Mouse (Mus musculus) frontal cortex, postnatal 36 days (tissue): Measurements from ENCODE around the gene Dlg2.

ENCODE experiments used
- DNase-seq, 2 experiments: peaks; one replicate each; pipeline ENCODE4 v3.0.0; 2022; ENCODE audit warnings: low spot score in 2 of 2

Dlg2 gene

GRCm38 (mm10) chr7:91262031-91262951 is 785.8 kb downstream of the Dlg2 start:
- DNase-seq, result peak; percentile 60 to 61

- DNase-seq, result peak in 1 of 2 experiments; percentile 33
These were observed 786.5 kb downstream of the Dlg2 start for GRCm38 (mm10) chr7:91262998-91263397.

- no peak for DNase-seq
These were observed 791.3 kb downstream of the Dlg2 start for GRCm38 (mm10) chr7:91267764-91268163.

- peak; percentile 64 to 71 for DNase-seq
These were observed 807.7 kb downstream of the Dlg2 start for GRCm38 (mm10) chr7:91284167-91284566.

- no peak for DNase-seq
These were observed 811.9 kb downstream of the Dlg2 start for GRCm38 (mm10) chr7:91288324-91288723.

- peak; percentile 35 to 76 for DNase-seq
These were observed 819.7 kb downstream of the Dlg2 start for GRCm38 (mm10) chr7:91296127-91296526.

- DNase-seq, result peak in 1 of 2 experiments; percentile 27
These were observed 834.7 kb downstream of the Dlg2 start for GRCm38 (mm10) chr7:91311177-91311576.

- DNase-seq, result no peak
These were observed 868.6 kb downstream of the Dlg2 start for GRCm38 (mm10) chr7:91345073-91345472.

GRCm38 (mm10) chr7:91369821-91370321 is 893.4 kb downstream of the Dlg2 start:
- peak; percentile 56 to 76 for DNase-seq

GRCm38 (mm10) chr7:91382281-91382680 is 905.8 kb downstream of the Dlg2 start:
- no peak for DNase-seq

GRCm38 (mm10) chr7:91383873-91384272 is 907.4 kb downstream of the Dlg2 start:
- no peak for DNase-seq

GRCm38 (mm10) chr7:91389272-91389671 is 912.8 kb downstream of the Dlg2 start:
- peak in 1 of 2 experiments; percentile 59 for DNase-seq

- DNase-seq, result no peak
These were observed 921.4 kb downstream of the Dlg2 start for GRCm38 (mm10) chr7:91397827-91398226.

GRCm38 (mm10) chr7:91412109-91412508 is 935.6 kb downstream of the Dlg2 start:
- DNase-seq, result peak; percentile 33 to 63

- no peak for DNase-seq
These were observed 937.7 kb downstream of the Dlg2 start for GRCm38 (mm10) chr7:91414150-91414549.

GRCm38 (mm10) chr7:91414749-91415148 is 938.3 kb downstream of the Dlg2 start:
- DNase-seq, result peak; percentile 56 to 76

GRCm38 (mm10) chr7:91420215-91420614 is 943.7 kb downstream of the Dlg2 start:
- DNase-seq, result no peak

- DNase-seq, result no peak
These were observed 947.3 kb downstream of the Dlg2 start for GRCm38 (mm10) chr7:91423784-91424183.

GRCm38 (mm10) chr7:91429712-91430275 is 953.3 kb downstream of the Dlg2 start:
- no peak for DNase-seq

GRCm38 (mm10) chr7:91431594-91432240 is 955.2 kb downstream of the Dlg2 start:
- DNase-seq, result peak in 1 of 2 experiments; percentile 82

- no peak for DNase-seq
These were observed 956.1 kb downstream of the Dlg2 start for GRCm38 (mm10) chr7:91432563-91432962.

- no peak for DNase-seq
These were observed 958.3 kb downstream of the Dlg2 start for GRCm38 (mm10) chr7:91434739-91435138.
